Mouse (Mus musculus): ENCODE data around the gene Jup.
"Not testable (repeated sequence)": the region's sequence is repeated elsewhere in the genome, so short reads cannot be mapped to it uniquely, and the experiment has no call there.

Jup gene

DNA sequence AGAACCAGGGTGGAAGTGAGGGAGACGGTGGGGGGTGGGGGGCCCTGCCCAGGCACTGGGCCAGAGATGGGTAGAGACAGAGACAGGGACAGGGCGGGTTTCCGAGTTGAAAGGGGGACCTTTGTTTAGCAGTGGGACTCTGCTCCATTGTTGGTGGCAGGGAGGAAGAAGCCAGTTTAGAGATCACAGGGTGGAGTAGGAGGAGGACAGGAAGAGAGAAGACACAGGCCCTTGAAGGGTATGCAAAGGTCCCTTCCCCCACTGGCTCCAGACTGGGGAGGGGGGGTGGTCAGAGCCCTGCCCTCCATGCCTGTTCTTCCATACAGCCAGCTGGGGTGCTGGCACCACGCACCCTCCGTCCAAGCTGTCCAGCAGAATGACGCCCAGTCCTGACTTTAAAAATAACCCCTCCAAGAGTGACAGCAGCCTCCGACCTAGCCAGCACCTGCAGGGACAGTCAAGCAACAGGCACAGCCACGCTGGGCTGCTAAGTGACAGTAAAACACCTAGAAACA is 7.6 kb downstream of the Jup start:
- no peak for DNase-seq (ENCODE audit: low spot score)

DNA sequence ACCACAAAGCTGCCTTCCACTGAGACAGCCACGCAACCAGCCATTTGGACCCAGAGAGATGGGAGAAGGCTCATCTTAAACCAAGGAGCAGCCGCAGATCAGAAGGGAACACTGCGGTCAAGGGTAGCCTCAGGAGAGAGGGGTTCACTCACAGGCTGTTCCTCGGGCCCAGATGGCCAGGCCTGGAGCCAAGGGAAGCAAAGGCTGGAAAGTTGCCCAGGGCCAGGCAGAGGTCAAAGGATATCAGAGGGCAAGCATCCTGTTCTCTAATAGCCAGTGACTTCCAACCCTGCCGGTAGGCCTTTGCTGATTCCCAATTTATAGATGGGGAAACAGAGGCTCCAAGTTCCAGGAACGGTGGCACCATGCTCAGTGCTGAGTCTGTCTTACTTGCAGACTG is 9.0 kb downstream of the Jup start:
- no peak for DNase-seq (ENCODE audit: low spot score)

DNA sequence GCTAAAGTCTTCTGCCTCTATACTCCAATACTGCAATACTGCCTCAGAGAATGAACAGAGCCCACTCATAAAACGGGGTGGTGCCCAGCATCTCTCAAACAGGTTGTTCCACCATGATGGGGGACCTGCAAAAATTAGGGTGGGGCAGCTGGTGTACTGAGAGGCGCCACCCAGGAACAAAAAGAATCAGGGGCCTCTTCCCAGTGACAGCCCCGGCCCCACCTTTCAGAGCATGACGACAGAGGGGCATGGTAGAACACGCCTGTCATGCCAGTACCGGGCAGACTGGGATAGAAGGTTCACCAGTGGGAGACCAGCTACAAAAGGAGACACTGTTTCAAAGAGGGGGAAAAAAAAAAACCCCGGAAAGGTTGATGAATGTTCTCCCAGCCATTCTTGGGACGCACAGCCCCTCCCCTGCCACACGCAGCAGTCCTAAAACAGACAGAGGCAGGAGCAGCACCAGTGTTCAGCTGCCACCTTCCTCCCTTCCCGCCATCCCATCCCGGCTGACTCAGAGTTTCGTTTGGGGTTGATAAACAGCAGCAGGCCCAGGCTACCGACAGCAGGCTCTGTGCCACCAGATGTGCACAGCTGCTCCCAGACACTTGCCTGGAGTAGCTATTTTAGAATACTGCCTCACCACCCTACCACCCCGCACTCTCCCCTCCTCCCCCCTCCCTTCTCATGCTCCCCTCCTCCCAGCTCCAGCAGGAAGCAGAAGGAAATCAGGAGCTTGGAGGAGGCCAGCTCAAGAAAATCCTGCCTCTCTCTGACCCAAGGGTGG is 9.8 kb downstream of the Jup start:
- DNase-seq (ENCODE audit: low spot score) = no peak

- DNase-seq (ENCODE audit: low spot score) = no peak
Measured at GRCm38 (mm10) chr11:100387111-100387510, 10.5 kb downstream of the Jup start.

DNA sequence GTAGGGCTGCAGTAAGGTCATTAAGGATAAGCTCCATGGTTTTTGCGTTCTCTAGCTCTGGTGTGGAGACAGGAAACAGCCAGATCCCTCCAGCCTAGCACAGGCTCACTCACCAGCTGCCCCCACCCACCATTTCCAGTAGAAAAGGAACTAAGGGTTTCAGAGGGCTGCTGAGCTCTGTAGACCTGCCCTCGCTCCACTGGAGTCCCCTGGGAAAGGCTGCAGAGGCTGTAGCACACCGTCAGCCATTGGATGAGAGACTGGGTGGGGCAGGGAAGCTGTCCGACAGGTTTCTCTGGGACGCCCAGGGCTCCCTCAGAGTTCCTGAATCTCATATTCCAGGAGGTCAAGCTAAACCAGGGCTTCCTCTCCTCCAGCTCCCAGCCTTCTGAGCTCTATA is 11.0 kb downstream of the Jup start:
- DNase-seq (ENCODE audit: low spot score) = no peak

GRCm38 (mm10) chr11:100385016-100385415 is 12.5 kb downstream of the Jup start:
- DNase-seq (ENCODE audit: low spot score) = no peak

DNA sequence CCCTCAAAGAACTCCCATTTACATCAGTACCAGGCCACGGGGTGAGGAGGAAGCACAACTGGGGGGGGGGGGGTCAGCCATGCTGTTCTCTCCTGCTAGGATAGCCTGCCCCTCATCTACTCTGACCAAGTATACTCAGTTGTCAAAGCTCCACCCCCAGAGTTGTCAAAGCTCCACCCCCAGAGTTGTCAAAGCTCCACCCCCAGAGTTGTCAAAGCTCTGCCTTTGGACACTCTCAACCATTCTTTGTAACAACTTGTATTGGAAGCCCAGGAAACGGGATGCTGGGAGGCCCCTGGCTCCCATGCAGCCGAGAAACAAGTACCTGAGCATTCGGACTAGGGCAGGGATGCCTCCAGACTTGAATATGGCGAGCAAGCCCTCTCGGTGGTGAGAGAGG is 14.9 kb downstream of the Jup start:
- no peak for DNase-seq (ENCODE audit: low spot score)

DNA sequence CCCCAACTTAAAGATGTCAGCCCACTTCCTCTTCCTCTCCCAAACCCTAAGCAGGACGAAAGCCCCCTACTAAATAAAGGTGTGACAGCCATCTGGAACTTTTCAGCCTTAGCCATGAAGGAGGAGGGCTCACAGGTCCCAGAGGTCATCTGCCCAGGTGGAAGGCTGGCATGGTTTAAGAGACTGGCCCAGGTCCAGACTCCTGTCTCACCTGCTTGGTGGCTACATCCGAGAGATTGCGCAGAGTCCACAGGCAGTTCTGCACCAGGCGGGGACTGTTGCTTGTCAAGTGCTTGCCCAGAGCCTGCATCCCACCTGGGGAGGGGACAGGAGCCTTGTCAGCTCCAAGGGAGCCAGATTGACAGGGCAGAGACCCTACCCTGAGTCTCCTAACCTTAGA is 18.3 kb downstream of the Jup start:
- DNase-seq (ENCODE audit: low spot score) = no peak

DNA sequence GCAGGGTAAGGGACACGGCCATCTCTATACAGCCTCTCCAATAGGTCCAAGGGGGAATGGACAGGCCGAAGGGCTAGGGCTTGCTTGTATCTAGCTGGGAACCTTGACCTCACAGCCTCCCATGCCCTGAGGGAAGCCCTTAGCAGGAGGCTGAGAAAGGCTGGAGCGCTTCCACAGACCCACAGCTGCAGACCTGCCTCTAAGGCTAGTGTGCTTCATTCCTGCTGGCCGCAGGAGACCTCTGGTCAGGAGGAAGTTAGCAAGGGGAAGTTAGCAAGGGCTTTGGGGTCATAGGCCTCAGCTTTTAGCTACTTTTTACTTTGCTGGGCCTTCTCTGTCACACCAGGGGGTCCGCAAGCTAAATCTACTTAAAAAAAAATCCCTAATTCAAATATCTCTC is 19.1 kb downstream of the Jup start:
- DNase-seq (ENCODE audit: low spot score) = no peak

DNA sequence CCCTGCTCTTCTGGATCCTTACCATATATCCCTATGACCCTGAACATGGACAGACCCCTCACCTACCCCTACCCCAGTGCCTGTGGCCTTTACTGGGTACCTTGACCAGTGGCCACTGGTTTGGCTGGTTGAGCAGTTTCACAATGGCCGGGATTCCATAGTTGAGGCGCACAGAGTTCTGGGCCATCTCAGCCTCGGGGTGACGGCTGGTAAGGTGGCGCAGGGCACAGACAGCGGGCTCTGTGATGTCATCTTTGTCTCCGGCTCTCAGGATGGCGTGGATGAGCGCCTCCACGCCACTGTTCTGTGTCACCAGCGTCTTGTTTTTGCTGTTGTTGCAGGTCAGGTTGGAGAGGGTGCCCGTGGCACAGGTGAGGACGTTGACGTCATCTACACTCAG is 19.6 kb downstream of the Jup start:
- DNase-seq (ENCODE audit: low spot score) = no peak

GRCm38 (mm10) chr11:100376746-100377389 is 20.7 kb downstream of the Jup start:
- DNase-seq (ENCODE audit: low spot score) = no peak

- no peak for DNase-seq (ENCODE audit: low spot score)
Measured at GRCm38 (mm10) chr11:100376005-100376404, 21.6 kb downstream of the Jup start.

GRCm38 (mm10) chr11:100375127-100375526 is 22.4 kb downstream of the Jup start:
- no peak for DNase-seq (ENCODE audit: low spot score)

GRCm38 (mm10) chr11:100371981-100372558 is 25.5 kb downstream of the Jup start:
- DNase-seq (ENCODE audit: low spot score) = no peak

DNA sequence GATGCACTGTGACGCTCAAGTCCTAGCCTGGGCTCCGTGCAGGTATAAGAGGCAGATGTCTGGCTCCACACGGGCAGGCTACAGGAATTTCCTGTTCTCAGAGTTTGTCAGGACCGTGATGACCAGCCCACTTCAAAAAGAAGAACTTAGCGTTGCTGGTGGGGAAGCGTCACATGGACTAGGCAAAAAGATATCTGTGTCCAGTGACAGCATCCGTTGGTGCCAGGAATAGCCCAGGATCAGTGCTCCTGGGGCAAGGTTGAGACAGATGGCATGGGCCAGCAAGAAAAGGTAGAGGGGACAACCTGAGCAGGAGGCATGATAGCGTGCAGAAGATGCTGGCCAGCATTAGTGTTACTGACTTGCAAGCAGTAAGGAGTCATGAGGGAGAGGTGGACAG is 27.7 kb downstream of the Jup start:
- no peak for DNase-seq (ENCODE audit: low spot score)

DNA sequence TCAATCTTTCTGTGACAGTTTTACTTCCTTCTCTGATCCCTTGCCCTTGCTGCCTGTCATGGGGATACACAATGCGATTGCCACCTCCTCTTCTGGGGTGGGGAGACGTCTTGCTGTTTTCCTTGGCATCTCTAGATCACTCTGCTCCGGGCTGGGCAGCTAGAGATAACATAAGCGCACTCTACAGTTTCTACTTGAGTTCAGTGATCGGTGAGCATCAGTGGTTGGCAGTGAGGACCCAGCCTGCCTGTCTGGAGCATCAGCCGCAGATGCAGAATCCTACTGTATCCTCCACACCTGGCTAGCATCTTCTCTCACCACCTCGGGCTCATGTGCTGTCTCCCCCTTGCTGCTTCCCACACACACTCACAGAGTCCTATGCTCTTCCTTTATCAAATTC is 28.4 kb downstream of the Jup start:
- no peak for DNase-seq (ENCODE audit: low spot score)

DNA sequence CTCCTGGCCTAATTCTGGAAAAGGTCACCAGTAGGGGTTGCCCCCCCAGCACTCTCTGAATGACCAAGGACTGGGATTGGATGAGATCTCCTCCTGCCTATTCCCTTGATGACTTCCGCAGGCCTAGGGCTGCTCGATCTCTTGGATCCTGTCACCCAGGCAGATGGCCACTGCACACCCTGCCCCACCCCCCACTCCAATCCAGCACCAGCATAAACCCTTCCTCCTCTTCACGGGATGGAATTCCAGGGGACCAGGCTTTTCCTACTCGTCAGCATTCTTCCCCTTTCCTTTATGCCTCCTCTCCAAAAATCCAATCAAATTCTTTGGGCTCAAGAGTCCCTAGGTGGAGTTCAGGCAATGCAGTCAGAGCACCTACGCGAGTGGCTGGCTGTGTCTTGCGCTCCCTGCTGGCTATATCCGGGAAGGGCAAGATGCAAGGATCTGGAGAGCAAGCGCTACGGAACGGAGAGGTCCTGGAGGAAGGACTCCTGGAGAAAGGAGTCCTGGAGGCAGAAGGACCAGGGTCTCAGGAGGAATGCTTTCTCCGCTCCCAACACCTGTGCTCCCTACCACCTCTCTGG is 34.5 kb downstream of the Jup start:
- no peak for DNase-seq (ENCODE audit: low spot score)

DNA sequence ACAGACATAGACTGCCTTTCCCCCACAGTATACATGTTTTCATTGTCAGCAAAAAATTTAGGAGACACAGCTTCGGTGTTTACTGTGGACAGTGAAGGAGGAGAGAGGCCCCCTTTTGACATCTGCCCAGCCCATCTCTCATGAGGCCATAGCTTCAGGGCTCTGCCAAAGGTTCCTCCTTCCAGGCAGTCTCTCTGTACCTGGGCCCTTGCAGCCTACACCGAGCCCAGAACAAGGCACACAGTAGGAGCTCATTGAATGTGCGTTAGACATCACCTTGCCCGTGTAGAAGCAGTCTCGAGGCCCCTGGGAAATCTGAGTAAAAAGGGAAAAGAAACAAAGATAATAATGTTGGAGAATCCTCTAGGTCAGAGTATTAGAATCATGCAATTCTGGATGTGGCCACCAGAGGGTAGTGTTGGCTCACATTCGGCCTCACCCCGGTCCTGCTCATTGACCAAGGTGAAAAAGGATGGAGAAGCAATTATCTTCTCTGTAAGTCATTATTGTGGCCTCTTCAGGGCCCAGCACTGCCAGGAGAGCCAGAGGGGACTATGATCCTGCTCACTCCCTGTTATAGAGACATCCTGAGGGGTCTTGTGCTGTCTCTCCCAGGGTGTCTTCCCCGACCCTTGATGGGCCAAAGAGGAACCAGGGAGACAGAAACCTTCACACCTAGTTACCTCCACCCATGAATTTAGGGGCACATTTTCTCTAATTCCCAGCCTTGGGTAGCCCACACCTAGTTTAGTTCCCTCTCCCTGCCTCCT is 35.2 kb downstream of the Jup start:
- DNase-seq (ENCODE audit: low spot score) = no peak

DNA sequence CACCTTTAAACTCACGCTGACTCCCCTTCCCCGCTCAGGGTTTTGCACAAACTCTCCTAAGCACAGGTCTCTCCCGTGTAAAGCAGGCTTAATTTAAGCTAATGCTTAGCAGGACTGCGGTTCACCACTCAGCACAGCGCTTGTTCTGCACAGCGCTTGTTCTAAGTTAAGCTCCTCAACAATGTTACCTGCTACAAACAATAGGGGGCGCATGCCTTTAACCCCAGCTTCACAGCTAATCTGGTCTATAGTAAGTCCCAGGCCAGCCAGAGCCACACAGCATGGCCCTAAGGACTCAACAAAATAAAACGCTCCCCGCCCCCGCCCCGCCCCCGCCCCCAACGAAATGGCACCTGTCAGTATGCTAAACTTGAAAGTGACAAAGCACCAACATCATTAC is 36.5 kb downstream of the Jup start:
- DNase-seq (ENCODE audit: low spot score) = not testable (repeated sequence)

- DNase-seq (ENCODE audit: low spot score) = no peak
Measured at GRCm38 (mm10) chr11:100360175-100360574, 37.4 kb downstream of the Jup start.

DNA sequence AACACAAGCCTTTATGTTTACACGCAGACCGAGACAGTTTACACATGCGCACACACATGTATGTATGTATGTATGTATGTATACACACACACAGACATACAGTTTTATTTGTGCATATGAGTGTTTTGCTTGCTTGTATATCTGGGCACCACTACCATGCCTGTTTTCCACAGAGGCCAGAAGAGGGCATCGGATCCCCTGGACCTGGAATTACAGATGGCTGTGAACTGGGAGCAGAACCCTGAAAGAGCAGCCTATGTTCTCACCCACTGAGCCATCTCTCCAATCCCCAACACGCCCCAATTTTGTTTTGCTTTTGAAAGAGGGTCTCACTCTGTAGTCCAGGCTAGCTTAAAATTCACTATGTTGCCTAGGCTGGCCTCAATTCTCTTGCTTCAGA is 40.2 kb downstream of the Jup start:
- DNase-seq (ENCODE audit: low spot score) = no peak

GRCm38 (mm10) chr11:100356819-100357211 is 40.7 kb downstream of the Jup start:
- no peak for DNase-seq (ENCODE audit: low spot score)

All from urinary bladder, postnatal 10 days (tissue).